Mouse (Mus musculus) liver, embryonic 12.5 days (tissue): Measurements from ENCODE around the gene Ptprt. TPM values are rescaled to one million over a fixed set of nuclear protein-coding genes. Genes with fewer than 3 reads are reported as not detected.

Experiments used
- ATAC-seq: fragments of 200-750 bp; cut with Nextera tagmentation; 2 replicates; pipeline ENCODE4 v1.8.0; 2017; ENCODE audit warnings: moderate number of reproducible peaks, mild to moderate bottlenecking, moderate library complexity
- H3K27ac ChIP-seq: fragments of 300-500 bp; sonication (generic); 2 replicates; pipeline ENCODE4 v1.5.1; 2016; ENCODE audit warnings: mild to moderate bottlenecking
- H3K27me3 ChIP-seq: fragments of 300-500 bp; sonication (generic); replicated peaks from 2 replicates; pipeline ENCODE4 v1.6.1; 2016; ENCODE audit warnings: mild to moderate bottlenecking, moderate library complexity
- H3K36me3 ChIP-seq: fragments of 300-500 bp; sonication (generic); 2 replicates; pipeline ENCODE4 v1.6.1; 2016; ENCODE audit warnings: mild to moderate bottlenecking, moderate library complexity
- H3K4me1 ChIP-seq: fragments of 300-500 bp; sonication (generic); 2 replicates; pipeline ENCODE4 v1.6.1; 2016
- H3K4me2 ChIP-seq: fragments of 300-500 bp; sonication (generic); 2 replicates; pipeline ENCODE4 v1.6.1; 2016; ENCODE audit warnings: mild to moderate bottlenecking, moderate library complexity
- H3K4me3 ChIP-seq: fragments of 300-500 bp; sonication (generic); 2 replicates; pipeline ENCODE4 v1.5.1; 2016; ENCODE audit warnings: mild to moderate bottlenecking, moderate library complexity
- H3K9ac ChIP-seq: fragments of 300-500 bp; sonication (generic); 2 replicates; pipeline ENCODE4 v1.6.1; 2016; ENCODE audit warnings: mild to moderate bottlenecking, moderate library complexity
- H3K9me3 ChIP-seq: fragments of 300-500 bp; sonication (generic); replicated peaks from 2 replicates; pipeline ENCODE4 v1.6.1; 2016; ENCODE audit warnings: mild to moderate bottlenecking, moderate library complexity
- WGBS: fragments of 180-500 bp; shearing (Covaris S2); methylation state at CpG from one replicate; pipeline ENCODE4 v1.1.7; 2016; ENCODE audit not compliant: insufficient replicate concordance; 5-methylcytosine and 5-hydroxymethylcytosine counted together
- polyA plus RNA-seq: library from polyadenylated mRNA; unstranded; fragments of >200 nt; fragmentation: Nextera tagmentation; extraction: Ambion mirVana; gene quantifications from 2 replicates; pipeline ENCODE4 v1.2.1, GENCODE M21; 2016

Gene Ptprt
- polyA plus RNA-seq, 1 experiment from 2014 or later, result 0.02 TPM

- Histone ChIP-seq H3K27me3 (no peaks in the 10 kb centered on the region), H3K27ac (no peak overlapping the region), H3K4me2 (no peak overlapping the region), H3K4me1 (no peaks in the 10 kb centered on the region), H3K4me3 (no peak overlapping the region), H3K36me3 (no peaks in the 10 kb centered on the region), H3K9me3 (peaks cover 12% of the 10 kb centered on the region; the same call in 1 of the 2 replicates), H3K9ac (no peak overlapping the region)
- WGBS, result 42% methylated on average over 6 of the region's 6 CpGs
- no peak for ATAC-seq
These were observed 259.4 kb downstream of the Ptprt start for GRCm38 (mm10) chr2:162401316-162402100.

GRCm38 (mm10) chr2:162394601-162395000, 266.3 kb downstream of the Ptprt start:
- Histone ChIP-seq H3K9ac (no peak overlapping the region), H3K27me3 (no peaks in the 10 kb centered on the region), H3K27ac (no peak overlapping the region), H3K36me3 (no peaks in the 10 kb centered on the region), H3K4me2 (no peak overlapping the region), H3K4me3 (no peak overlapping the region), H3K4me1 (no peaks in the 10 kb centered on the region), H3K9me3 (0 out of 2 replicates have a peak, but pooled peaks cover 3% of the 10 kb centered on the region)
- ATAC-seq, result no peak
- WGBS, result 54% methylated on average over 6 of the region's 6 CpGs

DNA sequence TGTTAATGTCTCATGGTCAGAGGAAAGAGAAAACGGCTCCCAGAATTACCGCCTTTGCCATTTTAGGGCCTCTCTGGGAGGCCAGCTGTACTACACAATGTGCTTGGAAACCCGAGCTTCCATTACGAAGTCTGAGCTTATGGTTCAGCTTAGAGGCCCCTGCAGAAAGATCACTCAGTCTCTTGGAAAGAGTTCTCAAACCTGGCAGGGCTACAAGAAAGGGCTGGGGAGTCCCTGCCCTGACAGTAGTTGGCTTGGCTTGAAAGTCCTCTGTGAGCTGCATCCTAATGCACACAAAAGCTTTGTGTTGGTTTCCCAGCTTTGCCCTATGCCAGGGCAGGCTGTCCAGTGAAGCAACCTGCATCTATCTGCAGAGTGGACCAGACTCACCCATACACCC, 269.1 kb downstream of the Ptprt start:
- Histone ChIP-seq H3K4me3 (no peak overlapping the region), H3K27me3 (no peaks in the 10 kb centered on the region), H3K36me3 (no peaks in the 10 kb centered on the region), H3K27ac (no peak overlapping the region), H3K9ac (no peak overlapping the region), H3K9me3 (0 out of 2 replicates have a peak, but pooled peaks cover 3% of the 10 kb centered on the region), H3K4me1 (no peaks in the 10 kb centered on the region), H3K4me2 (no peak overlapping the region)
- WGBS, result 78% methylated on average over 4 of the region's 4 CpGs
- no peak for ATAC-seq

DNA sequence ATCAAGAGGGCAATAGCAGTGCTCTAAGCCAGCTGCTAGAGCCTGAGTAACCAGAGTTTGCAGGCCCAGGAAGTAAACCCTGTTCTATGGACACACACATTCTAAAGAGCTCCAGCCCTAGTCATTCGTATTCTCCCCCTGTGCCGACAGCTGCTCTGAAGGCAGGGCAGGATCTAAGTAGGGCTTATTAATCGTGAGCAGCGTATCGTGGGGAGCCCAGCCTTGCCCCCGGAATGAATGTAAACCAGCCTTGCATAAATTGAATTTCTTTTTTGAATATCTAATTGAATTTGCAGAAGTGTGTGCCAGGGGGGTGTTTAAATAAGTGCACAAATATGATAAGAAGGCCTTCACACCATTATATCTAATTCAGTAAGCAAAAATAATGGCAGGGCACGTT, 283.6 kb downstream of the Ptprt start:
- WGBS, result 66% methylated on average over 7 of the region's 7 CpGs
- H3K27me3 ChIP-seq, result no peaks in the 10 kb centered on the region
- H3K4me2 ChIP-seq, result no peak overlapping the region
- no peak overlapping the region for H3K4me3 ChIP-seq
- H3K9ac ChIP-seq, result no peak overlapping the region
- H3K9me3 ChIP-seq, result 0 out of 2 replicates have a peak, but pooled peaks cover 15% of the 10 kb centered on the region
- no peaks in the 10 kb centered on the region for H3K4me1 ChIP-seq
- no peak overlapping the region for H3K27ac ChIP-seq
- ATAC-seq, result no peak
- H3K36me3 ChIP-seq, result no peaks in the 10 kb centered on the region

DNA sequence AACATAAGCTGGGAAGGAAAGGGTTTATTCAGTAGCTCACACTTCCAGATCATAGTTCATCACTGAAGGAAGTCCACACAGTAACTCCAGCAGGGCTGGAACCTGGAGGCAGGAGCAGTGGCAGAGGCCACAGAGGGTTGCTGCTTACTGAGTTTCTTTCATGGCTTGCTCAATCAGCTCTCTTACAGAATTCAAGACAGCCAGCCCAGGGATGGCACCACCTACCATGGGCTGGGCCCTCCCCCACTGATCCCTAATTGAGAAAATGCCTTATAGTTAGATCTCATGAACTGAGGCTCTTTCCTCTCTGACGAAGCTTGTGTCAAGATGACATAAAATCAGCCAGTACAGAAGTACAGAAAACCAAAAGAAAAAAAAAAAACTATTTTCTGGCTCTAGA, 311.9 kb downstream of the Ptprt start:
- ATAC-seq, result no peak
- Histone ChIP-seq H3K4me2 (no peak overlapping the region), H3K9ac (no peak overlapping the region), H3K4me1 (no peaks in the 10 kb centered on the region), H3K27ac (no peak overlapping the region), H3K4me3 (no peak overlapping the region), H3K27me3 (no peaks in the 10 kb centered on the region), H3K36me3 (no peaks in the 10 kb centered on the region), H3K9me3 (no peaks in the 10 kb centered on the region)
- 33% methylated on average over 1 of the region's 1 CpGs for WGBS

DNA sequence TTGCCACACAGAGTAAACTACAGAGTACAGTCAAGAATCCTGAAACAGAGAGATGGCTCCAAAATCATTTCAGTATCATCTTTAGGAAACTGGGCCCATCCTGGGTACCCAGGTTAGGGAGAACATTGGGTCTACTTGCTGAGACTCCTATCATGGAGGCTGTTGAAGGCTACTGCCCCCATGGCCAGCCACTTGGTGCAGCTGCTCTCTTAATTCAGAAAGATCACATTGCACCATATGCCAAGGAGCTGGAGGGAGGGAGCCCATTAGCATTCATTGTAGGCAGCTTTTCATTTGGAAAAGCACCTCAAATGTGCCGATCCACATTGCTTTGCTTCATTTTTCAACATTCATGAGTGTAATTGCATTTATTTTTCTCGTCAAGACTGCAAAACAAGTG, 319.1 kb downstream of the Ptprt start:
- no peaks in the 10 kb centered on the region for H3K36me3 ChIP-seq
- WGBS, result 49% methylated on average over 2 of the region's 2 CpGs

GRCm38 (mm10) chr2:162340231-162340630, 320.7 kb downstream of the Ptprt start:
- H3K4me1 ChIP-seq, result no peaks in the 10 kb centered on the region
- ATAC-seq, result no peak
- H3K9me3 ChIP-seq, result 0 out of 2 replicates have a peak, but pooled peaks cover 3% of the 10 kb centered on the region
- no peak overlapping the region for H3K4me2 ChIP-seq
- H3K4me3 ChIP-seq, result no peak overlapping the region
- no peak overlapping the region for H3K9ac ChIP-seq
- H3K36me3 ChIP-seq, result no peaks in the 10 kb centered on the region
- H3K27ac ChIP-seq, result no peak overlapping the region
- no peaks in the 10 kb centered on the region for H3K27me3 ChIP-seq
- WGBS, result 67% methylated on average over 1 of the region's 1 CpGs

More for the DNA sequence above, 319.1 kb downstream of the Ptprt start:
- Histone ChIP-seq H3K4me2 (no peak overlapping the region), H3K4me3 (no peak overlapping the region), H3K27me3 (no peaks in the 10 kb centered on the region), H3K4me1 (no peaks in the 10 kb centered on the region), H3K27ac (no peak overlapping the region), H3K9me3 (no peaks in the 10 kb centered on the region), H3K9ac (no peak overlapping the region)
- no peak for ATAC-seq

DNA sequence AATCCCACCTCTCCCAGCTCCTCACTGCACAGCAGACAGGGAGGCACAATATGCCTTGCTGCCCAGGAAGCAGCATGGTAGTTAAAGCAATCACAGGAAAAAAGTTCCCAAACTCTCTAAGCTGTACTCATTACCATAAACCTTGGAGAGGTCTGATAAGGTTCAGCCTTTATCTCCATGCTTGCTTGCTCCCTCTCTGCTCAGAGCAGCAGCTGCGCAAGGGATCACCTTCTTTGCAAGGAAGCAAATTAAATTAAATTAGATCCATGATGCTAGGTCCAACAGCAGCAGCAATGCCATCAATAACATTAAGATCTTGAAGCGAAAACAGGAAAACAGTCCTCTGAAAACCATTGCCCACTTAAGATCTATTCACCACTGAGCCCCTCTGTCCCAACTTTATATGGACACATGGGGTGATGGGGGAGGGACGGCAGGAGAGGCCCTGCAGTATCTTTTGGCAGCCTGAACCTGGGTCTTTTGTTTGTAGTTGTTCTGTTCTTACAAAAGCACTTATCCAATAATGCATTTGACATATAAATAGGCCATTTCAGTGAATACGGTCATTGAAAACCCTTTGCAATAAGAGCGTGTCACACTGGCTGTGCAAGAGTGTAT, 328.8 kb downstream of the Ptprt start:
- no peaks in the 10 kb centered on the region for H3K4me1 ChIP-seq
- 69% methylated on average over 5 of the region's 5 CpGs for WGBS
- no peaks in the 10 kb centered on the region for H3K27me3 ChIP-seq
- no peak overlapping the region for H3K27ac ChIP-seq
- no peak overlapping the region for H3K4me3 ChIP-seq
- H3K4me2 ChIP-seq, result no peak overlapping the region
- no peaks in the 10 kb centered on the region for H3K36me3 ChIP-seq
- no peak overlapping the region for H3K9ac ChIP-seq
- H3K9me3 ChIP-seq, result 0 out of 2 replicates have a peak, but pooled peaks cover 4% of the 10 kb centered on the region
- no peak for ATAC-seq

DNA sequence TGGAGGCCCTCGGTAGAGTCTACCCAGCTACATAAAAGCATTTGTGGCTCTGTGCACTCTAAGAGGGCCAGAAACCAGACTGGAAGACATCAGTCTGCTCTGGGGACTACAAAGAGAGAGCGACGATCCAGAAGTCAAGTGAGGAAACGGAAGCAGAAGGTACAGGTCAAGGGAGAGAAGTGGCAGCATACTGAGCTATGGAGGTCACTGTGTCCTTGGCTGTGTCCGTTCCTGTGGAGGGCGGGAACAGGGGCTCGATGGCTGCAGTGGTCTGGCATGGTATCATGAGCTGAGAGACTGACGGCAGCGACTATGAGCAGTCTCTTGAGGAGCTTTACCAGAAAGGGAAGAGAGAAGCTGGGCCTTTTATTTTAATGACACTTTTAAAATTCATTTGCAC, 331.5 kb downstream of the Ptprt start:
- H3K9ac ChIP-seq, result no peak overlapping the region
- no peaks in the 10 kb centered on the region for H3K4me1 ChIP-seq
- no peak overlapping the region for H3K4me2 ChIP-seq
- WGBS, result 81% methylated on average over 9 of the region's 9 CpGs
- no peak for ATAC-seq
- H3K4me3 ChIP-seq, result no peak overlapping the region
- H3K27me3 ChIP-seq, result no peaks in the 10 kb centered on the region
- no peaks in the 10 kb centered on the region for H3K9me3 ChIP-seq
- no peaks in the 10 kb centered on the region for H3K36me3 ChIP-seq
- H3K27ac ChIP-seq, result no peak overlapping the region

DNA sequence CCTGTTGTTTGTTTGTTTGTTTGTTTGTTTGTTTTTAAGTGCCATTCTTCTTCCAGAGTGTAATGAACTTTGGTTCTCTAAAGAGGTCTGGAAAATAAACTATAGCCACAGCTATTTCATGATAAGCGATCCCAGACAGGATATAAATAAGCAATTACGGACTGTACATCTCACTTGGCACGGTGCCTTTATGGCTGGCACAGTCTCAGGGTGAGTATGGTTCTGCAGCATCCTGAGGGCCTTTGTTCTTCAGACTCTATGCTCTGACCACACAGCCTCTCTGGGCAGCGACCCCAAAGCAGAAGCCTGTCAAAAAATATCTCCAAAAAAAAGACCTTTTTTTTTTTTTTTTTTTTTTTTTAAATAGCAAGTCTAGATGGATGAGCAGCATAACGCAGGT, 338.5 kb downstream of the Ptprt start:
- H3K27me3 ChIP-seq, result no peaks in the 10 kb centered on the region
- H3K36me3 ChIP-seq, result no peaks in the 10 kb centered on the region
- H3K9me3 ChIP-seq, result 0 out of 2 replicates have a peak, but pooled peaks cover 2% of the 10 kb centered on the region
- H3K27ac ChIP-seq, result no peak overlapping the region
- H3K9ac ChIP-seq, result no peak overlapping the region
- H3K4me1 ChIP-seq, result no peaks in the 10 kb centered on the region
- no peak overlapping the region for H3K4me3 ChIP-seq
- no peak for ATAC-seq
- WGBS, result 72% methylated on average over 5 of the region's 5 CpGs
- H3K4me2 ChIP-seq, result no peak overlapping the region

DNA sequence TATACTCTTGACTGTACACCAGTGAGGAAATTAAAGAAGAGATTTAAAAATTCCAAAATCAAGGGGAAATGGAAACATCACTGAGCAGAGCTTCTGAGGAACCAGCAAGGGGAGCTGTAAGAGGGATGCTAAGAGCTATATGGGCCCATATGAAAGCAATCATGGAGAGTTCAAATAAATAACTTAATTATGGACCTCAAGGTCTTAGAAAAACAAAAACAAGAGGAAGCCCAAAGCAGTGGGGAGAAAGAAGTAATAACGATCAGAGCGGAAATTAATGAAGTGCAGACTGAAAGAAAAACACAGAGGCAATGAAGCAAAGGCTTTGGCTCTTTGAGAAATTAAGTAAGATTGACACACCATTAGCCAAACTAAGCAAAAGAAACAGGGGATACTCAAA, 353.0 kb downstream of the Ptprt start:
- no peaks in the 10 kb centered on the region for H3K27me3 ChIP-seq
- 80% methylated on average over 2 of the region's 2 CpGs for WGBS
- no peaks in the 10 kb centered on the region for H3K9me3 ChIP-seq
- ATAC-seq, result no peak
- no peak overlapping the region for H3K4me3 ChIP-seq
- H3K9ac ChIP-seq, result no peak overlapping the region
- no peak overlapping the region for H3K4me2 ChIP-seq
- no peaks in the 10 kb centered on the region for H3K4me1 ChIP-seq
- H3K36me3 ChIP-seq, result no peaks in the 10 kb centered on the region
- H3K27ac ChIP-seq, result no peak overlapping the region

DNA sequence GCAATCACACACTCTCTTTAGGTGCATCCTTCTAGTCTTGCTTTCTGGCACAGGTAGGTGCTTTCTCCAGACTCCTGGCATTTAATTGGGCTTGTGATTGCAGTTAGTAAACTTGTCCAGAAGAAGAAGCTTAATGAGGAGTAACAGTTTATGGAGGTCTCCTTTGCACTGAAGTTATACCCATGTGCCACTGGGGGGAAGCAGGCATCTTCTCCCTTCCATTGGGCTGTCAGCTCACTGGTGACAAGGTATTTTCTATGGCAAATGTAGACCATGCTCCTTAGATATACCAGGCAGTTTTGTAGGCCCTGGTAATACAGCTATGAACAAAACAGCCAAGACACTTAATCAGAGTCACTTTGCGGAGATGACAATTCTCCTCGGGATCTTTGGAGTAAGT, 366.9 kb downstream of the Ptprt start:
- WGBS, result 76% methylated on average over 2 of the region's 2 CpGs
- Histone ChIP-seq H3K9ac (no peak overlapping the region), H3K4me3 (no peak overlapping the region), H3K4me2 (no peak overlapping the region), H3K27me3 (no peaks in the 10 kb centered on the region), H3K36me3 (no peaks in the 10 kb centered on the region), H3K27ac (no peak overlapping the region), H3K4me1 (no peaks in the 10 kb centered on the region), H3K9me3 (peaks cover 10% of the 10 kb centered on the region; the same call in 1 of the 2 replicates)
- ATAC-seq, result no peak
